Mouse (Mus musculus): ENCODE data around the gene Best2.

GRCm38 (mm10) chr8:84985049-84985683 lies 29.2 kb downstream of the Best2 start:
- TF ChIP-seq CTCF (IDR thresholded peaks at IDR 0.05; ENCODE audit: control insufficient read depth, insufficient read depth, low read length) (no peak), POLR2A (IDR thresholded peaks at IDR 0.05; ENCODE audit: borderline replicate concordance, control insufficient read depth, low read depth, low read length) (no peak)
